Mouse (Mus musculus) lung, adult 2 months (tissue): Measurements from ENCODE around the gene Immp2l. TPM values are rescaled to one million over a fixed set of nuclear protein-coding genes. Genes with fewer than 3 reads are reported as not detected.

Experiments
- DNase-seq: peaks from one replicate; pipeline ENCODE4 v3.0.0; 2022
- H3K4me1 ChIP-seq: fragments of 200-500 bp; 2 replicates; pipeline ENCODE4 v1.6.1; 2011; ENCODE audit warnings: low read length; ENCODE audit not compliant: control insufficient read depth, insufficient read depth
- H3K4me3 ChIP-seq: fragments of 200-500 bp; replicated peaks from 2 replicates; pipeline ENCODE3; 2011; ENCODE audit warnings: low read depth, mild to moderate bottlenecking, control low read depth, low read length; ENCODE audit errors: extremely low read depth
- CTCF ChIP-seq: fragments of 200-500 bp; IDR thresholded peaks from 2 replicates; pipeline ENCODE4 v1.5.1; 2011; ENCODE audit warnings: mild to moderate bottlenecking, low read length, control low read depth; ENCODE audit not compliant: insufficient read depth
- POLR2A ChIP-seq: fragments of 200-500 bp; IDR thresholded peaks from 2 replicates; pipeline ENCODE4 v1.6.1; 2011; ENCODE audit warnings: low read depth, mild to moderate bottlenecking, control low read depth, low read length, borderline replicate concordance; ENCODE audit errors: extremely low read depth
- WGBS: fragments of 180-500 bp; shearing (Covaris S2); methylation state at CpG from one replicate; pipeline ENCODE4 v1.1.7; 2018; 5-methylcytosine and 5-hydroxymethylcytosine counted together
- polyA plus RNA-seq: library from polyadenylated mRNA; depleted of rRNA; stranded (reverse); fragments of >200 nt; gene quantifications from 2 replicates; pipeline ENCODE4 v1.2.3, GENCODE M21; 2012

Immp2l gene
- polyA plus RNA-seq, 1 experiment: 1.5 TPM

GRCm38 (mm10) chr12:41047085-41047766 is 23.3 kb downstream of the Immp2l start:
- 89% methylated on average over 12 of the region's 12 CpGs for WGBS

GRCm38 (mm10) chr12:41050945-41051344 is 27.1 kb downstream of the Immp2l start:
- WGBS: 79% methylated on average over 5 of the region's 5 CpGs
- no peak for TF ChIP-seq POLR2A
- TF ChIP-seq CTCF: no peak
- H3K4me3 ChIP-seq: no peak overlapping the region
- no peak for DNase-seq
- H3K4me1 ChIP-seq: no peaks in the 10 kb centered on the region

More at GRCm38 (mm10) chr12:41047085-41047766, 23.3 kb downstream of the Immp2l start:
- no peaks in the 10 kb centered on the region for H3K4me1 ChIP-seq
- DNase-seq: no peak
- TF ChIP-seq CTCF (no peak), POLR2A (no peak)
- no peak overlapping the region for H3K4me3 ChIP-seq

GRCm38 (mm10) chr12:41052897-41053296 is 29.0 kb downstream of the Immp2l start:
- WGBS: 81% methylated on average over 3 of the region's 3 CpGs
- no peak for DNase-seq
- Histone ChIP-seq H3K4me3 (no peak overlapping the region), H3K4me1 (no peaks in the 10 kb centered on the region)
- TF ChIP-seq POLR2A: no peak
- TF ChIP-seq CTCF: no peak

- TF ChIP-seq CTCF (no peak), POLR2A (no peak)
- Histone ChIP-seq H3K4me3 (no peak overlapping the region), H3K4me1 (no peaks in the 10 kb centered on the region)
- no peak for DNase-seq
- WGBS: 80% methylated on average over 11 of the region's 11 CpGs
Observed at GRCm38 (mm10) chr12:41054006-41054791, 30.3 kb downstream of the Immp2l start.

GRCm38 (mm10) chr12:41055941-41056340 is 32.1 kb downstream of the Immp2l start:
- TF ChIP-seq POLR2A (no peak), CTCF (no peak)
- DNase-seq: no peak
- Histone ChIP-seq H3K4me3 (no peak overlapping the region), H3K4me1 (no peaks in the 10 kb centered on the region)

- DNase-seq: no peak
- WGBS: 69% methylated on average over 3 of the region's 3 CpGs
- TF ChIP-seq CTCF (no peak), POLR2A (no peak)
- Histone ChIP-seq H3K4me3 (no peak overlapping the region), H3K4me1 (no peaks in the 10 kb centered on the region)
Observed at GRCm38 (mm10) chr12:41063281-41063680, 39.4 kb downstream of the Immp2l start.

GRCm38 (mm10) chr12:41081843-41082242 is 58.0 kb downstream of the Immp2l start:
- H3K4me3 ChIP-seq: no peak overlapping the region
- no peaks in the 10 kb centered on the region for H3K4me1 ChIP-seq
- WGBS: 80% methylated on average over 1 of the region's 1 CpGs
- DNase-seq: no peak
- no peak for TF ChIP-seq POLR2A
- no peak for TF ChIP-seq CTCF

- no peak for TF ChIP-seq CTCF
- TF ChIP-seq POLR2A: no peak
- Histone ChIP-seq H3K4me3 (no peak overlapping the region), H3K4me1 (no peaks in the 10 kb centered on the region)
- 72% methylated on average over 2 of the region's 2 CpGs for WGBS
- DNase-seq: no peak
Observed at GRCm38 (mm10) chr12:41084370-41085089, 60.6 kb downstream of the Immp2l start.

- TF ChIP-seq CTCF (no peak), POLR2A (no peak)
- no peak for DNase-seq
- WGBS: 86% methylated on average over 5 of the region's 5 CpGs
Observed at GRCm38 (mm10) chr12:41089931-41090366, 66.1 kb downstream of the Immp2l start.

GRCm38 (mm10) chr12:41090771-41091170 is 66.9 kb downstream of the Immp2l start:
- no peaks in the 10 kb centered on the region for H3K4me1 ChIP-seq
- TF ChIP-seq CTCF: no peak
- TF ChIP-seq POLR2A: no peak
- no peak overlapping the region for H3K4me3 ChIP-seq
- no peak for DNase-seq
- 53% methylated on average over 2 of the region's 2 CpGs for WGBS

More at GRCm38 (mm10) chr12:41089931-41090366, 66.1 kb downstream of the Immp2l start:
- Histone ChIP-seq H3K4me1 (no peaks in the 10 kb centered on the region), H3K4me3 (no peak overlapping the region)
